Mouse (Mus musculus): ENCODE data around the gene Slc38a9.

GRCm38 (mm10) chr13:112692870-112693553, 32.5 kb downstream of the Slc38a9 start:
- TF ChIP-seq CTCF (IDR thresholded peaks at IDR 0.05; ENCODE audit: low read depth): no peak
- TF ChIP-seq EP300 (IDR thresholded peaks at IDR 0.05; ENCODE audit: low read depth): peak; percentile 85

All from liver, embryonic 14.5 days (tissue).